Mouse (Mus musculus) adrenal gland, adult 2 months (tissue): ENCODE measurements around the gene Plxnb3. TPM values are rescaled to one million over a fixed set of nuclear protein-coding genes. Genes with fewer than 3 reads are reported as not detected.

ENCODE experiments used
- DNase-seq: peaks from one replicate; pipeline ENCODE4 v3.0.0; 2021
- polyA plus RNA-seq: library from polyadenylated mRNA; depleted of rRNA; stranded (reverse); fragments of >200 nt; gene quantifications from 2 replicates; pipeline ENCODE4 v1.2.3, GENCODE M21; 2012; rRNA removed
- total RNA-seq, 2 experiments: library from RNA; stranded (reverse); gene quantifications; 2 replicates each; pipeline ENCODE4 v1.2.3; 2021

The Plxnb3 gene
- total and polyA plus RNA-seq, 3 experiments: 0.41 to 1.2 (median 0.49) TPM

GRCm38 (mm10) chrX:73785666-73786065 is 28.8 kb downstream of the Plxnb3 start:
- DNase-seq: no peak

GRCm38 (mm10) chrX:73786364-73787224 is 29.7 kb downstream of the Plxnb3 start, which contains the start of the genes Idh3g and Ssr4:
TSS of gene Idh3g (minus strand) at chrX:73786897.
TSS of gene Ssr4 (plus strand) at chrX:73787028.
- peak; percentile 94 for DNase-seq

- no peak for DNase-seq
Measured at GRCm38 (mm10) chrX:73787225-73787558, 30.3 kb downstream of the Plxnb3 start.

GRCm38 (mm10) chrX:73788501-73788900 is 31.6 kb downstream of the Plxnb3 start:
- no peak for DNase-seq

GRCm38 (mm10) chrX:73793039-73793438 is 36.1 kb downstream of the Plxnb3 start:
- DNase-seq: no peak

- no peak for DNase-seq
Measured at GRCm38 (mm10) chrX:73793505-73793904, 36.6 kb downstream of the Plxnb3 start.

- no peak for DNase-seq
Measured at GRCm38 (mm10) chrX:73797511-73797910, 40.6 kb downstream of the Plxnb3 start.

GRCm38 (mm10) chrX:73798502-73798901 is 41.6 kb downstream of the Plxnb3 start:
- DNase-seq: peak; percentile 74

- no peak for DNase-seq
Measured at GRCm38 (mm10) chrX:73805814-73806213, 48.9 kb downstream of the Plxnb3 start.

GRCm38 (mm10) chrX:73815072-73815471 is 58.2 kb downstream of the Plxnb3 start:
- no peak for DNase-seq

- DNase-seq: no peak
Measured at GRCm38 (mm10) chrX:73816596-73817314, 59.9 kb downstream of the Plxnb3 start.

Other genes with a start within 250 kb of the Plxnb3 start
- under 1 TPM; 0.26 to 0.66 TPM for gene Dusp9, start 117.7 kb upstream of the Plxnb3 start, total RNA-seq
- 0.33 and 0.40 TPM in 2 replicates for gene Dusp9, start 117.7 kb upstream of the Plxnb3 start, polyA plus RNA-seq
- 1 to 10 TPM; 6.1 to 7.1 TPM for gene Pnck, start 97.0 kb upstream of the Plxnb3 start, total RNA-seq
- gene Pnck, start 97.0 kb upstream of the Plxnb3 start, polyA plus RNA-seq: 6.3 and 10.9 TPM in 2 replicates
- 100 to 1,000 TPM in 1 of 2 experiments, 10 to 100 TPM in 1; 73.8 to 137 TPM for gene Slc6a8, start 83.9 kb upstream of the Plxnb3 start, total RNA-seq
- 82.6 and 101 TPM in 2 replicates for gene Slc6a8, start 83.9 kb upstream of the Plxnb3 start, polyA plus RNA-seq
- gene Bcap31, start 40.9 kb upstream of the Plxnb3 start, total RNA-seq: 100 to 1,000 TPM; 271 to 301 TPM
- 24.3 and 30.1 TPM in 2 replicates for gene Bcap31, start 40.9 kb upstream of the Plxnb3 start, polyA plus RNA-seq
- gene Abcd1, start 40.5 kb upstream of the Plxnb3 start, total RNA-seq: 10 to 100 TPM; 28.1 to 29.6 TPM
- gene Abcd1, start 40.5 kb upstream of the Plxnb3 start, polyA plus RNA-seq: 35.2 and 41.1 TPM in 2 replicates
- under 1 TPM; 0.20 to 0.41 TPM for gene Srpk3, start 17.3 kb downstream of the Plxnb3 start, total RNA-seq
- 1.1 and 1.3 TPM in 2 replicates for gene Srpk3, start 17.3 kb downstream of the Plxnb3 start, polyA plus RNA-seq
- gene Idh3g, start 29.8 kb downstream of the Plxnb3 start, total RNA-seq: 100 to 1,000 TPM; 521 to 581 TPM
- 256 and 277 TPM in 2 replicates for gene Idh3g, start 29.8 kb downstream of the Plxnb3 start, polyA plus RNA-seq
- gene Ssr4, start 29.9 kb downstream of the Plxnb3 start, total RNA-seq: 100 to 1,000 TPM; 163 to 177 TPM
- 257 and 339 TPM in 2 replicates for gene Ssr4, start 29.9 kb downstream of the Plxnb3 start, polyA plus RNA-seq
- 1 to 10 TPM; 2.8 to 7.0 TPM for gene Pdzd4, start 67.9 kb downstream of the Plxnb3 start, total RNA-seq
- gene Pdzd4, start 67.9 kb downstream of the Plxnb3 start, polyA plus RNA-seq: 1.9 and 3.0 TPM in 2 replicates
- gene Avpr2, start 135.0 kb downstream of the Plxnb3 start, total RNA-seq: not detected
- not detected in 2 replicates for gene Avpr2, start 135.0 kb downstream of the Plxnb3 start, polyA plus RNA-seq
- gene L1cam, start 139.0 kb downstream of the Plxnb3 start, total RNA-seq: 1 to 10 TPM; 8.6 to 9.7 TPM
- 2.6 and 4.4 TPM in 2 replicates for gene L1cam, start 139.0 kb downstream of the Plxnb3 start, polyA plus RNA-seq
- gene Arhgap4, start 164.8 kb downstream of the Plxnb3 start, total RNA-seq: 1 to 10 TPM; 3.2 to 4.0 TPM
- gene Arhgap4, start 164.8 kb downstream of the Plxnb3 start, polyA plus RNA-seq: 9.9 and 11.1 TPM in 2 replicates
- 10 to 100 TPM; 69.6 to 93.8 TPM for gene Naa10, start 164.9 kb downstream of the Plxnb3 start, total RNA-seq
- 53.6 and 56.1 TPM in 2 replicates for gene Naa10, start 164.9 kb downstream of the Plxnb3 start, polyA plus RNA-seq
- gene Renbp, start 173.8 kb downstream of the Plxnb3 start, total RNA-seq: 10 to 100 TPM; 20.2 to 29.6 TPM
- gene Renbp, start 173.8 kb downstream of the Plxnb3 start, polyA plus RNA-seq: 3.1 and 4.3 TPM in 2 replicates
- 10 to 100 TPM; 44.2 to 66.4 TPM for gene Hcfc1, start 209.3 kb downstream of the Plxnb3 start, total RNA-seq
- 73.8 and 113 TPM in 2 replicates for gene Hcfc1, start 209.3 kb downstream of the Plxnb3 start, polyA plus RNA-seq